Mouse (Mus musculus) CH12.LX (cell line): ENCODE measurements around the gene Gnptab. TPM values are rescaled to one million over a fixed set of nuclear protein-coding genes. Genes with fewer than 3 reads are reported as not detected.
A peak's percentile ranks its signal among the peaks of the same experiment; 100 is the strongest.

Experiments used
- DNase-seq: peaks from one replicate; pipeline ENCODE4 v3.0.0-alpha.2; 2013; ENCODE audit errors: extremely low read depth
- H3K27ac ChIP-seq: 2 replicates; pipeline ENCODE4 v1.5.1; 2012; ENCODE audit warnings: low read depth, mild to moderate bottlenecking, control low read depth, moderate library complexity; ENCODE audit not compliant: insufficient read depth
- H3K27me3 ChIP-seq: replicated peaks from 2 replicates; pipeline ENCODE3; 2012; ENCODE audit warnings: inconsistent platforms
- H3K36me3 ChIP-seq, 2 experiments: replicated peaks in 1 of 2; 2 replicates each; pipeline versions ENCODE3 to v1.6.1; 2012; ENCODE audit warnings: inconsistent platforms in 1 of 2, low read length in 1 of 2, mild to moderate bottlenecking in 1 of 2, mixed read lengths in 1 of 2, moderate library complexity in 1 of 2; ENCODE audit not compliant: control insufficient read depth in 1 of 2, insufficient read depth in 1 of 2
- H3K4me1 ChIP-seq, 2 experiments: 2 replicates each; pipeline ENCODE4 v1.6.1; 2012; ENCODE audit warnings: inconsistent platforms in 1 of 2, moderate library complexity in 1 of 2; ENCODE audit not compliant: insufficient read depth in 2 of 2, control insufficient read depth in 1 of 2
- H3K4me2 ChIP-seq: 2 replicates; pipeline ENCODE4 v1.6.1; 2012; ENCODE audit warnings: low read depth, mild to moderate bottlenecking, control low read depth; ENCODE audit not compliant: poor library complexity, insufficient read depth, severe bottlenecking
- H3K4me3 ChIP-seq, 3 experiments: fragments of 150-350 bp in 1 of 3; sonication (generic) in 1 of 3; replicated peaks in 1 of 3; 2 replicates each; pipeline versions ENCODE3 to v1.5.1; 2011 to 2012; ENCODE audit warnings: low read depth in 2 of 3, low read length in 2 of 3, mild to moderate bottlenecking in 2 of 3, moderate library complexity in 2 of 3, control low read depth in 1 of 3, improper control_type of control experiment in 1 of 3, inconsistent platforms in 1 of 3, mixed read lengths in 1 of 3; ENCODE audit not compliant: poor library complexity in 1 of 3
- H3K79me2 ChIP-seq: replicated peaks from 2 replicates; pipeline ENCODE4 v1.6.1; 2012; ENCODE audit warnings: mild to moderate bottlenecking, moderate library complexity; ENCODE audit not compliant: control insufficient read depth, poor library complexity, insufficient read depth, severe bottlenecking; ENCODE audit errors: extremely low read depth
- H3K9ac ChIP-seq: 2 replicates; pipeline ENCODE4 v1.6.1; 2012; ENCODE audit warnings: low read depth, mild to moderate bottlenecking, control low read depth, moderate library complexity; ENCODE audit not compliant: insufficient read depth
- H3K9me3 ChIP-seq: replicated peaks from 2 replicates; pipeline ENCODE3; 2012; ENCODE audit warnings: low read length, inconsistent platforms, mixed read lengths
- BHLHE40 ChIP-seq: IDR thresholded peaks from 2 replicates; pipeline ENCODE4 v1.6.1; 2011; ENCODE audit warnings: mild to moderate bottlenecking, low read depth, low read length, improper control_type of control experiment
- EP300 ChIP-seq: IDR thresholded peaks from 2 replicates; pipeline ENCODE4 v1.6.1; 2011; ENCODE audit warnings: low read length, improper control_type of control experiment
- ETS1 ChIP-seq: conservative IDR thresholded peaks from 2 replicates; pipeline ENCODE4 v1.6.1; 2012; ENCODE audit warnings: low read depth, mild to moderate bottlenecking, inconsistent platforms, low read length, improper control_type of control experiment, moderate library complexity
- IRF4 ChIP-seq: IDR thresholded peaks from 2 replicates; pipeline ENCODE4 v1.6.1; 2014; ENCODE audit warnings: low read depth, mild to moderate bottlenecking, inconsistent platforms, low read length, improper control_type of control experiment
- JUN ChIP-seq: IDR thresholded peaks from 2 replicates; pipeline ENCODE4 v1.6.1; 2011; ENCODE audit warnings: low read depth, mild to moderate bottlenecking, low read length, improper control_type of control experiment, moderate library complexity; ENCODE audit not compliant: insufficient read depth
- JUND ChIP-seq: conservative IDR thresholded peaks from 2 replicates; pipeline ENCODE4 v1.6.1; 2011; ENCODE audit warnings: low read depth, low read length, improper control_type of control experiment
- KAT2A ChIP-seq: IDR thresholded peaks from 2 replicates; pipeline ENCODE4 v1.6.1; 2012; ENCODE audit warnings: low read length, improper control_type of control experiment, inconsistent platforms; ENCODE audit not compliant: insufficient replicate concordance
- MAFK ChIP-seq: IDR thresholded peaks from 2 replicates; pipeline ENCODE4 v1.6.1; 2011; ENCODE audit warnings: low read length, improper control_type of control experiment; ENCODE audit not compliant: insufficient replicate concordance
- MAX ChIP-seq: IDR thresholded peaks from 2 replicates; pipeline ENCODE4 v1.6.1; 2011; ENCODE audit warnings: low read length, improper control_type of control experiment
- MAZ ChIP-seq: IDR thresholded peaks from 2 replicates; pipeline ENCODE4 v1.6.1; 2012; ENCODE audit warnings: low read depth, mild to moderate bottlenecking, inconsistent platforms, low read length, improper control_type of control experiment, moderate library complexity
- MEF2A ChIP-seq: IDR thresholded peaks from 2 replicates; pipeline ENCODE4 v1.6.1; 2014; ENCODE audit warnings: low read depth, mild to moderate bottlenecking, inconsistent platforms, low read length, improper control_type of control experiment, borderline replicate concordance
- MXI1 ChIP-seq: IDR thresholded peaks from 2 replicates; pipeline ENCODE4 v1.6.1; 2011; ENCODE audit warnings: mild to moderate bottlenecking, low read depth, low read length, improper control_type of control experiment
- MYC ChIP-seq: IDR thresholded peaks from 2 replicates; pipeline ENCODE4 v1.6.1; 2011; ENCODE audit warnings: low read depth, mild to moderate bottlenecking, improper control_type of control experiment, low read length
- NRF1 ChIP-seq: IDR thresholded peaks from 2 replicates; pipeline ENCODE4 v1.6.1; 2014; ENCODE audit warnings: low read depth, mild to moderate bottlenecking, inconsistent platforms, low read length, improper control_type of control experiment, moderate library complexity
- POLR2A ChIP-seq: IDR thresholded peaks from 2 replicates; pipeline ENCODE4 v1.6.1; 2011; ENCODE audit warnings: low read depth, mild to moderate bottlenecking, improper control_type of control experiment, low read length
- POLR2AphosphoS2 ChIP-seq: IDR thresholded peaks from 2 replicates; pipeline ENCODE4 v1.6.1; 2011; ENCODE audit warnings: low read depth, low read length, improper control_type of control experiment
- SIN3A ChIP-seq: IDR thresholded peaks from 2 replicates; pipeline ENCODE4 v1.6.1; 2012; ENCODE audit warnings: low read length, improper control_type of control experiment, inconsistent platforms
- TCF12 ChIP-seq: IDR thresholded peaks from 2 replicates; pipeline ENCODE4 v1.6.1; 2014; ENCODE audit warnings: low read depth, mild to moderate bottlenecking, inconsistent platforms, low read length, improper control_type of control experiment
- UBTF ChIP-seq: IDR thresholded peaks from 2 replicates; pipeline ENCODE4 v1.6.1; 2012; ENCODE audit warnings: low read depth, mild to moderate bottlenecking, inconsistent platforms, low read length, improper control_type of control experiment, moderate library complexity
- USF1 ChIP-seq: IDR thresholded peaks from 2 replicates; pipeline ENCODE4 v1.6.1; 2014; ENCODE audit warnings: low read depth, mild to moderate bottlenecking, inconsistent platforms, low read length, improper control_type of control experiment
- USF2 ChIP-seq: conservative IDR thresholded peaks from 2 replicates; pipeline ENCODE4 v1.6.1; 2011; ENCODE audit warnings: low read depth, low read length, improper control_type of control experiment
- ZC3H11A ChIP-seq: IDR thresholded peaks from 2 replicates; pipeline ENCODE4 v1.6.1; 2012; ENCODE audit warnings: low read depth, mild to moderate bottlenecking, inconsistent platforms, low read length, improper control_type of control experiment
- ZKSCAN1 ChIP-seq: IDR thresholded peaks from 2 replicates; pipeline ENCODE4 v1.6.1; 2012; ENCODE audit warnings: low read depth, inconsistent platforms, low read length, improper control_type of control experiment, borderline replicate concordance
- dilution Hi-C: fragments of 300-500 bp; cut with MboI; formaldehyde crosslinking; loops from 2 replicates; pipeline ENCODE4 v1.14.3; 2020; ENCODE audit warnings: low sequenced_read_pairs; ENCODE audit not compliant: extremely low pct_unique_long_range_greater_than_20kb, extremely low pct_ligation_motif_present
- in situ Hi-C: fragments of 300-500 bp; cut with MboI; formaldehyde crosslinking; loops from 3 replicates; pipeline ENCODE4 v1.14.3; 2019; ENCODE audit warnings: low sequenced_read_pairs, low pct_ligation_motif_present, low pct_unique_long_range_greater_than_20kb, mixed read lengths
- polyA plus RNA-seq: library from polyadenylated mRNA; unstranded; fragments of >175 nt; gene quantifications from 2 replicates; pipeline ENCODE4 v1.2.1, GENCODE M21; 2012; ENCODE audit warnings: low read depth; ENCODE audit not compliant: insufficient read length
- total RNA-seq, 2 experiments: library from RNA; depleted of rRNA; stranded (reverse); fragments of 300-350 nt in 1 of 2; fragments of >200 nt in 1 of 2; gene quantifications; 2 replicates each; pipeline ENCODE4 v1.2.3; 2012 to 2014

Gene Gnptab
- total and polyA plus RNA-seq, 3 experiments = 13.2 to 38.2 (median 18.0) TPM

DNA sequence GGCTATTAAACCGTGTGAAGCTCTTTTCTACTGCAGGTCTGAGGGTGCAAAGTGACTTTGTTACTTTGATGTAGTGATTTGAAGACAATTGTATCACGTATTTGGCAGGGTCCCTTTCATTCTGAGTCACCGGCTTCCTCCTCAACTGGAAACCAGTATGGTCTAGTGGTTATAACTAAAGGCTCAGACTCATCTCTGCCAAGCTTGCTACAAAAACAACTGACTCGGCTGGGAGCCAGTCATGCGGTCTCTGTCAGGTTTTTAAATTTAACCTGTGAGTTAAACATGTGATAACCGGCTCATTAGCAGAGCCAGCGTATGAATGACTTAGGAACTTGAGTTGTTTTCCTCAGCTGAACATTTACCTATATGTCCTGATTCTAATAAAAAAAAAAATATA lies 26.9 kb downstream of the Gnptab start:
- no peaks in the 10 kb centered on the region for H3K27me3 ChIP-seq
- peak; percentile 93 for DNase-seq
- peaks cover 17 to 69% of the 10 kb centered on the region in 2 experiments for H3K4me1 ChIP-seq
- peak overlapping the region; percentile 93 for H3K27ac ChIP-seq
- in situ Hi-C loops = no loop called here
- dilution Hi-C loops = no loop called here
- H3K4me3 ChIP-seq = no peak overlapping the region
- no peak overlapping the region for H3K9ac ChIP-seq
- TF ChIP-seq IRF4 = peak; percentile 96
- no peak for TF ChIP-seq UBTF
- TF ChIP-seq MYC = peak; percentile 73; the same call in 1 of the 2 replicates
- no peak for TF ChIP-seq NRF1
- TF ChIP-seq KAT2A = no peak
- peak; percentile 92 for TF ChIP-seq JUND
- no peak for TF ChIP-seq MAZ
- 0 out of 2 replicates have a peak, but pooled peaks have one; percentile 20 for TF ChIP-seq POLR2A
- 0 out of 2 replicates have a peak, but pooled peaks have one; percentile 41 for TF ChIP-seq TCF12
- TF ChIP-seq USF1 = no peak
- peak; percentile 91 for TF ChIP-seq EP300
- TF ChIP-seq MAX = no peak; the same call in none of the 2 replicates
- TF ChIP-seq USF2 = no peak
- TF ChIP-seq JUN = peak; percentile 80
- peak; percentile 84 for TF ChIP-seq MXI1
- TF ChIP-seq SIN3A = peak; percentile 68
- no peak for TF ChIP-seq ZKSCAN1
- TF ChIP-seq POLR2AphosphoS2 = no peak
- peak; percentile 95 for TF ChIP-seq ETS1
- peak; percentile 95 for TF ChIP-seq BHLHE40
- peak; percentile 37; the same call in 1 of the 2 replicates for TF ChIP-seq MAFK
- TF ChIP-seq MEF2A = peak; percentile 91
- no peak for TF ChIP-seq ZC3H11A
- H3K4me2 ChIP-seq = peak overlapping the region; percentile 39; the same call in 1 of the 2 replicates
- peaks cover 5 to 21% of the 10 kb centered on the region in 2 experiments for H3K36me3 ChIP-seq
- H3K9me3 ChIP-seq = peaks cover 5% of the 10 kb centered on the region
- peaks cover 8% of the 10 kb centered on the region; the same call in 1 of the 2 replicates for H3K79me2 ChIP-seq
